Mouse (Mus musculus) megakaryocyte-erythroid progenitor cell, adult 5 weeks (primary cell): ENCODE measurements around the gene Gm14435. TPM values are rescaled to one million over a fixed set of nuclear protein-coding genes. Genes with fewer than 3 reads are reported as not detected.

ENCODE experiments used
- polyA plus RNA-seq: library from polyadenylated mRNA; stranded (reverse); fragments of >175 nt; gene quantifications from 2 replicates; pipeline ENCODE4 v1.2.3, GENCODE M21; 2012

The Gm14435 gene
- polyA plus RNA-seq: not detected in 2 replicates

DNA sequence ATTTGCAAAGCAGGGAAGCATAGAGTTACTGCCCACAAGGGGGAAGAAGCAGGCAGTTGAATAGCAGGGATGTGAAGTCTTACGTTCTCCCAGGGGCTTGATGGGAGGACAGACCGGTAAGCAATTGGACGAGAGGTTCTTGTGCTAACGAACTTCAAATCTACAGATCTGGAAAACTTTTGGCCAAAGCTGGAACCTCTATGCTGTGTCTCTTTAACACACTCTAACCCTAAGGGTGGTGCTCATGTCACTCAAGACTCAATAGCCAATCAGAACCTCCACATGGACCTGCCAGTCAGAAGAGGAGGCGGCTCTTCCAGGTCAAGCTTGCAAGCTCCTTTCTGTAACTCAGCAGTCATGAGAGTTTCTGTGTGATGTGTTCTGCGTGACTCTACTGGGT lies at the start of gene Gm14435:
Gene Gm14435, plus strand, starts transcription at position 301 of the 400 bp plus-strand sequence.

Other genes with a start within 250 kb of the Gm14435 start
- gene 2210418O10Rik, start 197.0 kb upstream of the Gm14435 start, polyA plus RNA-seq: 0.15 and 0.35 TPM in 2 replicates
- gene Gm11009, start 104.1 kb upstream of the Gm14435 start, polyA plus RNA-seq: not detected in 2 replicates
- gene Gm14434, start 63.2 kb downstream of the Gm14435 start, polyA plus RNA-seq: not detected in 2 replicates
- gene Zfp967, start 97.5 kb downstream of the Gm14435 start, polyA plus RNA-seq: 0.07 TPM in 1 of 2 replicates, not detected in the other
- 0.68 and 1.0 TPM in 2 replicates for gene Gm14308, start 212.8 kb downstream of the Gm14435 start, polyA plus RNA-seq
- gene Zfp973, start 246.9 kb downstream of the Gm14435 start, polyA plus RNA-seq: 0.51 and 0.89 TPM in 2 replicates